Mouse (Mus musculus) thymus, adult 2 months (tissue): ENCODE results near the gene Fam83e. TPM values are rescaled to one million over a fixed set of nuclear protein-coding genes. Genes with fewer than 3 reads are reported as not detected.

Experiments used
- DNase-seq: peaks from one replicate; pipeline ENCODE4 v3.0.0; 2021
- H3K27ac ChIP-seq: fragments of 200-500 bp; 2 replicates; pipeline ENCODE4 v1.5.1; 2012; ENCODE audit warnings: low read length, control low read depth; ENCODE audit not compliant: control insufficient read depth, insufficient read depth
- H3K27me3 ChIP-seq: fragments of 200-500 bp; 2 replicates; pipeline ENCODE4 v1.6.1; 2012; ENCODE audit warnings: mild to moderate bottlenecking, low read length, moderate library complexity, mixed read lengths; ENCODE audit not compliant: control insufficient read depth, insufficient read depth
- H3K36me3 ChIP-seq: fragments of 200-500 bp; 2 replicates; pipeline ENCODE4 v1.6.1; 2012; ENCODE audit warnings: mild to moderate bottlenecking, low read length, moderate library complexity; ENCODE audit not compliant: control insufficient read depth, insufficient read depth
- H3K4me1 ChIP-seq: fragments of 200-500 bp; replicated peaks from 2 replicates; pipeline ENCODE4 v1.6.1; 2012; ENCODE audit warnings: low read length; ENCODE audit not compliant: control insufficient read depth, insufficient read depth
- H3K4me3 ChIP-seq: fragments of 200-500 bp; 2 replicates; pipeline ENCODE4 v1.5.1; 2012; ENCODE audit warnings: mild to moderate bottlenecking, low read length, control low read depth, moderate library complexity; ENCODE audit not compliant: control insufficient read depth, insufficient read depth
- CTCF ChIP-seq: fragments of 200-500 bp; IDR thresholded peaks from 2 replicates; pipeline ENCODE4 v1.5.1; 2012; ENCODE audit warnings: mild to moderate bottlenecking, control low read depth, low read length, moderate library complexity, borderline replicate concordance; ENCODE audit not compliant: control insufficient read depth, poor library complexity, insufficient read depth; ENCODE audit errors: extremely low read depth
- POLR2A ChIP-seq: fragments of 200-500 bp; IDR thresholded peaks from 2 replicates; pipeline ENCODE4 v1.6.1; 2012; ENCODE audit warnings: mild to moderate bottlenecking, low read length, control low read depth, moderate library complexity; ENCODE audit not compliant: control insufficient read depth, poor library complexity, insufficient read depth; ENCODE audit errors: extremely low read depth
- WGBS: fragments of 180-500 bp; shearing (Covaris S2); methylation state at CpG from one replicate; pipeline ENCODE4 v1.1.7; 2018; 5-methylcytosine and 5-hydroxymethylcytosine counted together
- polyA plus RNA-seq: library from polyadenylated mRNA; depleted of rRNA; stranded (reverse); fragments of >200 nt; gene quantifications from 2 replicates; pipeline ENCODE4 v1.2.3, GENCODE M21; 2012; rRNA removed

The Fam83e gene
- 1.5 and 1.7 TPM in 2 replicates for polyA plus RNA-seq

DNA sequence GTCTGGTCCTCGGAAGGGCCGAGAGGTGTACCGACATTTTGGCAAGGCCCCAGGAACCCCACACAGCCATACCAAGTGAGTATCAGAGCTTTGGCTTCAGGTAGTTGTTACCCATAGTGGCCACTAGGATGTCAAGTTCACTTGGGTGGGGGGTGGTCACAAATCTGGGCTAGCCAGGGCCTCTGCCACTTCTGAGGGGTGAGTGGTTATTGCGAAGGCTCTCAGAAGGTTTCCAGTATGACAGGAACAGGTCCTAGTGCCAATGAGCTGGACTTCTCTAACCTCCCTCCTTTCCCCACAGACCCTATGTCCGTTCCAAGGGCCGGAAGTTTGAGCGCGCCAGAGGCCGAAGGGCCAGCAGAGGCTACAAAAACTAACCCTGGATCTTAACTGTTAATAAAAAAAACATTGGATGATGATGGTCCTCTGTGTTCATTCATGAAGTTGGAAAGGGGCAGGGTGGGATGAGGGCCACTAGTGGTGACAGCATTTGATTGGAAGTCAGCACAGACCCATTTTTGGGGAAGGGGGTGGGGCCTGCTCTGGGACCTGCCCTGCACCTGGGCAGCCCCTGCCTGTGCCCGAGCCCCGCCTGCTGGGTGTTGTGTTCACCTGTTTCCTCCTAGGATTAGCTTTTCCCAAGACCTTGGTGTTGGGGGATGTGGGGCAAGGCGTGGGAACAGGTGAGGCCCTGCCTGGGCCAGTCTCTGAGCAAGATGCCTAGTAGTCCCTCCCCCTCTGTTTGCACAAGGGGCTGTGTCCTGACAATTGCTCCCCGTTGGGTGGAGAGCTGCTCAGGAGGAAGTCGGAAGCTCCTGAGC is at the start of gene Fam83e:
Gene Fam83e (plus strand): TSS at position 800 of the 821 bp plus-strand sequence.
- H3K36me3 ChIP-seq = peaks cover 19% of the 10 kb centered on the region

DNA sequence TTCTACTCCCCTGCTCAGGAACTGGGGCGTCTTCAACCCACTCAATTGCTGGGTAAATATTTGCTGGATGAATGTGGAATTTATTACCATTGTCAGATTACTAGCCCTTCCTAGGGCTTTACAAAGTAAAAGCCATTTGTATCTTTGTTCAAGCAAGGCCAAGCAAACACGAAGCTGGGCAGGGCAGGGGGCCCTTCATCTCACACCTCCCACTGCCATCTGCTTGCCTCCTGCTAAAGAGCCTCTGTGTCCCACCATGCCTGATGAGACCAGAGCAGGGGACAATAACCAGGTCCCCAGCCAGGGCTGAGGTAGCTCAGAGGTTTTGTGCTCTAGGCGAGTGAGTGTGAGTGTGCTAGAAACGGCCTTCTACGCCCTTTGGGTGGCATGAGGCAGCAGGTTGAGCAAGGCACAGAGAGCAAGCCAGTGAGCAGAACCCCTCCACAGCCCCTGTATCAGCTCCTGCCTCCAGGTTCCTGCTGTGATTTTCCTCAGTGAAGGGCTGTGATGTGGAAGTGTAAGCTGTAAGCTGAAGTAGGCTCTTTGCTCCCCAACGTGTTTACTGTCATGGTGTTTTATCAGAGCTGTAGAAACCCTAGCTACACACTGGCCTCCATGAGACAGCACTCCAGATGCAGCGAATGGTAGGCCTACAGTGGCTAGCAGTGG is 43.3 kb upstream of the Fam83e start:
- H3K4me1 ChIP-seq = peaks cover 17% of the 10 kb centered on the region
- no peaks in the 10 kb centered on the region for H3K36me3 ChIP-seq
- H3K27me3 ChIP-seq = no peaks in the 10 kb centered on the region
- 94% methylated on average over 7 of the region's 7 CpGs for WGBS
- TF ChIP-seq POLR2A (no peak), CTCF (no peak)
- no peak for DNase-seq
- no peak overlapping the region for H3K4me3 ChIP-seq
- H3K27ac ChIP-seq = no peak overlapping the region

More for the DNA sequence above, at the start of gene Fam83e:
- WGBS = 92% methylated on average over 14 of the region's 14 CpGs
- no peak for DNase-seq
- no peak for TF ChIP-seq CTCF
- TF ChIP-seq POLR2A = no peak
- peaks cover 25% of the 10 kb centered on the region for H3K4me1 ChIP-seq
- no peak within 1 kb of the TSS for H3K27ac ChIP-seq
- H3K27me3 ChIP-seq = no peaks in the 10 kb centered on the region
- no peak within 1 kb of the TSS for H3K4me3 ChIP-seq

DNA sequence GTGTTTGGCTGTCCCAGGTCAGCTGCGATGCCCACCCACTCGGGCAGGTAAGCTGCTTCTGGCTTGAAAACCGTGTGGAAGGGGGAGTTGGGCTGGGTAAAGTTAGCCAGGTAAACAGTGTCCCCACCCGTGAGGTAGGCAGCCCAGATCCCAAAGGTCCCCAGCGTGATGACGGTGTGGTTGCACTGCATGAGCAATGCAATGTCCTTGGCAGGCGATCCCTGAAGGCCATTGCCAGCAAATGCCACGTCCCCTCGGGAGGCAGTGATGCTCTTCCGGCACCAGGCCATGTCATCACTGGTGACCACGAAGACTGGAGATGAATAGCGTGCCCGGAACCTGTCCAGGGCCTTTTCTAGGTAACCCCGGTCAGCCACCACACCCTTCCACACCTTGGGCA is 42.5 kb upstream of the Fam83e start:
- Histone ChIP-seq H3K4me1 (peaks cover 24% of the 10 kb centered on the region), H3K4me3 (no peak overlapping the region), H3K27me3 (no peaks in the 10 kb centered on the region), H3K27ac (no peak overlapping the region), H3K36me3 (no peaks in the 10 kb centered on the region)
- DNase-seq = no peak
- no peak for TF ChIP-seq POLR2A
- no peak for TF ChIP-seq CTCF
- 97% methylated on average over 14 of the region's 14 CpGs for WGBS

DNA sequence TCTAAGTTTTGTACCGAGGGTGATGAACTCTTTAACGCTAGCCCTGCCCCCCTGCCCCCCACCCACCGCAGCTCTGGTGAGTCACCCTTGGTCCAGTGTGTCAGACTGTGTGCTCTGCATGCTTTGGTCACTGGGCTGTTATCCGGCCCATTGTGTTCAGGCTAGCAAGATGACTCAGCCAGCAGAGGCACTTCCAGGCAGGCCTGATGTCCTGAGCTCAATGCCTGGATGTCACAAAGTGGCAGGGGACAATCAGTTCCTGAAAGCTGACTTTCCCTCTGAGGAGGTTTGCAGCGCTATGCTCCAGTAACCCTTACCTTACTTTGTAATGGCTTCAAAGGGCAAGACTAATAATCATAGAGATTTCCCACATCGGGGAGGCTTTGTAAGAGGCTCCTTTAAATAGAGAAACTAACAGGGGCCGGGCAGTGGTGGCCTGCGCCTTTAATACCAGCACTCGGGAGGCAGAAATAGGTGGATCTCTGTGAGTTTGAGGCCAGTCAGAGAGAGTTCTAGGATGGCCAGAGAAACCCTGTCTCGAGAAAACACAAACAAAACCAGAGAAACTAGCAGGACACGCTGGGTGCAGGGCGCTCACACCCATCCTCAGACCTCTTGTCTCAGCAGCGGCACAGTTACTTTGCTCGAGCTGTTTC is 40.9 kb upstream of the Fam83e start:
- no peak for DNase-seq
- Histone ChIP-seq H3K4me3 (no peak overlapping the region), H3K27me3 (no peaks in the 10 kb centered on the region), H3K36me3 (no peaks in the 10 kb centered on the region), H3K4me1 (peaks cover 32% of the 10 kb centered on the region), H3K27ac (no peak overlapping the region)
- no peak for TF ChIP-seq POLR2A
- no peak for TF ChIP-seq CTCF
- WGBS = 93% methylated on average over 14 of the region's 14 CpGs

DNA sequence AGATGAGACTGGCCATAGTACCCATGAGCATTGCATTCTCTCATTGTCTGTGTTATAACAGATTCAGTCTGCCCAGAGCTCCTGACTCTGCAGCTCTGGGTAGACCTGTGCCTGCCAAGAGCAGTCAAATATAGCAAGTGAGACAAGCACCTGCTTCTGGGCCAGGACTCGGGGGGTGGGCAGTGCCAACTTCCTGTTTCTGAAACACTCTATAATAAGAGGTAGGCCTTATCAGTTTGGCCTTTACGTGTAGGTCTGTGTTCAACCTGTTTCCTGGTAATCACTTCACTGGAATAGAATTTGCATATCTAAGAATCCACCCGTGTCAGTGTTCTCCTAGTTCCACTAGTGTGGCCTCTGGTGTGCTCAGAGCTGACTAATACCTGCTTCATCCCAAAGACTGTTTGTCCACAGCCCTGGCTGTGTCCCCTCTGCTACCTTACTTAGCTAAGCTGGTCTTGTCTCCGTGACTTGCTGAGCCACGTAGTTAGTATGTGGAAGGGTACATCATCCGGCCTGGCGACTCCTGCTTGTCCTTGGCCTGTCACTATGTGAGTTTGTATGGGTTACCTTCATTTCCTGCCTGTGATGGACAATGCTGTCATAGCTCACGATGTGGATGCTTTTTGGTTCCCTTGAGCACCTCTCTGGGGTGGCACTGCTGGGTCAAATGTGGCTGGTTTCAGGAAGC is 39.8 kb upstream of the Fam83e start:
- Histone ChIP-seq H3K4me1 (peaks cover 32% of the 10 kb centered on the region), H3K27me3 (no peaks in the 10 kb centered on the region), H3K27ac (peak overlapping the region; percentile 44; the same call in 1 of the 2 replicates), H3K36me3 (no peaks in the 10 kb centered on the region), H3K4me3 (no peak overlapping the region)
- TF ChIP-seq CTCF (no peak), POLR2A (no peak)
- no peak for DNase-seq
- WGBS = 39% methylated on average over 8 of the region's 8 CpGs
